Mouse (Mus musculus): ENCODE measurements around the gene Nanos2. TPM values are rescaled to one million over a fixed set of nuclear protein-coding genes. Genes with fewer than 3 reads are reported as not detected.

The Nanos2 gene
- polyA plus RNA-seq, 1 experiment from 2014 or later = not detected

DNA sequence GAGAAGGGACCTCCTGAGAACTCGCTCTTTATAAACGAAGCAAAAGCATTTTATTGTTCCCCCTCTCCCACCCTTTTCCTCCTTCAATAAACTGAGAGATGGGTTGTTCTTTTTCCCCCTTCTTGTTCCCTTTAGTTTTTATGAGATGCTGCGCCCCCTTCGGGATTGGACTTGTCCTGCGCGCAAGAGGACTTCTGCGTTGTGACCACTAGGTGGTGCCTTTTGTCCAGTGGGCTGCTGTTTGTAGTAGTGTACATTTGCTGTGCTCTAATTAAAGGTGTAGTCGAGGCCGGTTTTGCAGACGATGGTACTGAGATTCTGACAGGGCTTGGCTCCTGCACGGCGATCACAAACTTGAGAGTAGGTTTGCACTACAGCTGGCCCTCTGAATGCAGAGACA lies 19.3 kb downstream of the Nanos2 start:
- Histone ChIP-seq H3K27me3 (no peaks in the 10 kb centered on the region), H3K27ac (no peak overlapping the region), H3K4me1 (peaks cover 52% of the 10 kb centered on the region), H3K4me2 (peak overlapping the region; percentile 97), H3K9ac (no peak overlapping the region), H3K36me3 (peaks cover 28% of the 10 kb centered on the region), H3K9me3 (no peaks in the 10 kb centered on the region), H3K4me3 (peak overlapping the region; percentile 82)
- WGBS = 9% methylated on average over 12 of the region's 12 CpGs
- no peak for ATAC-seq (ENCODE audit: insufficient number of reproducible peaks, low FRiP score, low TSS enrichment, low read depth)

DNA sequence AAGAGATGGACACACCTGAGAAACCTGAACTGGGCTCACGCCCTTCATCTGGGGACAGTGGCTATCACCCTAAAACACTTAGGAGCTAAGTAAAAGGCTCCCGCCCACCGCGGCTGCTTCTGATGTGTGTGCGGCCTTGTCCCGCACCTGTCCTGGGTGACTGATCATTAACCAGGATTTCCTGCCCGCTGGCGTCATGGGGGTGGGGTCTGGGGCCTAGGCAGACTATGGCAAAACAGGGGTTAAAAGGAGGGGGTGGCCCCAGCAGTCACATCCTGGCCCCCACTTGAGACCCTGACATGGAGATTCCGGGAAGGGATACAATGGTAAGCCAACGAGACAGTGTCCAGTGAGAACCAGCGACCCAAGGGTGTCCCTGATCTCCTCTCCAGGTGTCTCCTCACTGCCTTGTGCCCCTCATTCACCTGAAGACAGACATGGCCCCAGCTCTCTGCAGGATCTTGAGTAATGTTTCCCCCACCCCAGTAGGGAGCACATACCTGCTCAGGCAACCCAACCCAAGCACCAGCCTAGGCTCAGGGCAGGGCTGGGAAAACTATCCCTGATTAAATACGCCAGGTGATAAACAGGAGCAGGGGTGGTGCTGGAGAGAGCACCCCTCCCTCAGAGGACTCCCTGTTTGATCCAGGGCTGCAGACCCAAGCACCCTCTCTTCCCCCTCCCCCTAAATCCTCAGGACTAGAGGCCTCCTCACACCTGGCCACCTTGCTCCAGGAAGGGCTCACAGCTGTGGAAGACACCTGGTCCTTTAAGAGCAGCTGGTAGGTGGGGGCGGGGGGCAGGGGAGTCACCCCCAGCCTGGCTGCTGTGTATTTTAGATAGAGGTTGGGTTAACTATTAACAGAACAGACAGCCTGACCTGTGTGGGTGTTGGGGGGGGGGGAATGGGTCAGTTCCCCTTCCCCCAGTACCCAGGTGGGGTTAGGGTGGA lies 20.1 kb downstream of the Nanos2 start:
- 78% methylated on average over 13 of the region's 13 CpGs for WGBS
- no peak for ATAC-seq (ENCODE audit: insufficient number of reproducible peaks, low FRiP score, low TSS enrichment, low read depth)

DNA sequence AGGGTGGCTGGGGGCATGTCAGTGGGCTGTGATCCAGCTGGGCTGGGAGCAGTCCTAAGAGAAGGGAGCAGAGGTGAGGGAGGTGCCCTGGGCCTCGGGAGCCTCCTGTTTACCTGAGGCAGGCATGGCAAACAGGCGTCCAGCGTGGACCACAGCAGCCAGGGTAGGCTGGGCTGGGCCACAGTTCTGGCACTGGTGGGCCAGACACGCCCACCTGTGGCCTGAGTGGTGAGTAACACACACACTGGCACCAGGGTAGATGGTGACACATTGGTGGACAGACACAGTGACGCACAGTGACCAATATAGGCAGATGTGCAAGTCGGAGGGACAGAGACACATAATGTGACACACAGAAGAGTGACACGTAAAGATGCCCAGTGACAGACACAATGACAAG lies 23.4 kb downstream of the Nanos2 start:
- Histone ChIP-seq H3K4me1 (peaks cover 40% of the 10 kb centered on the region), H3K27me3 (no peaks in the 10 kb centered on the region), H3K9ac (no peak overlapping the region), H3K27ac (no peak overlapping the region), H3K36me3 (peaks cover 22% of the 10 kb centered on the region), H3K4me2 (no peak overlapping the region), H3K4me3 (no peak overlapping the region), H3K9me3 (no peaks in the 10 kb centered on the region)
- 78% methylated on average over 7 of the region's 7 CpGs for WGBS
- ATAC-seq (ENCODE audit: insufficient number of reproducible peaks, low FRiP score, low TSS enrichment, low read depth) = no peak

More for the DNA sequence above, 20.1 kb downstream of the Nanos2 start:
- no peak overlapping the region for H3K9ac ChIP-seq
- H3K9me3 ChIP-seq = no peaks in the 10 kb centered on the region
- H3K36me3 ChIP-seq = peaks cover 28% of the 10 kb centered on the region
- H3K4me3 ChIP-seq = no peak overlapping the region
- H3K27ac ChIP-seq = no peak overlapping the region
- no peak overlapping the region for H3K4me2 ChIP-seq
- no peaks in the 10 kb centered on the region for H3K27me3 ChIP-seq
- peaks cover 55% of the 10 kb centered on the region for H3K4me1 ChIP-seq

DNA sequence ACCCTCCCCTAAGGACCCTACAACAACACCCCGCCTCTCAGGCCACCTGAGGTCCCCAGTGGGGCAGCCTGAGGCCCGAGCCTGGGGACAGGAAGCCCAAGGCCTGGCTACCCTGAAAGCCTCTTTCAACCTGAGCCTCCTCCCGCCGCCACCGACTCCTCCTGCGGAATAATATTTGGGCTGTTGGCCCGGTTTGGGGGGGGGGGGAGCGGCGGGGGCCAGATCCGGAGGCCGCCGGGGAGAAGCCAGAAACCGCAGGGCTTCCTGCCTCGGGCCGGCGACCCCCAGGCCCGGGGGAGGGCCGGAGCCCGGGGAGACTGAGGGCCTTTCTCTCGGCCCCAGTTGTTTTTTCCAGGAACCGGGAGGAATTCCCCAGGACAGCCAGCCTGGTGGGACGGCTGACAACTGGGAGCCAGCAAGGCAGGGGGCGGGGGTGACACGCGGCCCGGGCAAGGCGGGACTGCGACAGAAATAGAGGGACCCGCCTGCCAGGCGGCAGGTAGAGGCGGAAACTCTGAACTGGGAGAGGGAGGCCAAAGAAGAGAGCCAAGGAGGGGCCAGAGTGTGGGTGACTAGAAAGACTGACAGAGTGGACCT lies 24.9 kb downstream of the Nanos2 start:
- H3K27me3 ChIP-seq = no peaks in the 10 kb centered on the region
- peak overlapping the region; percentile 66 for H3K4me2 ChIP-seq
- H3K4me1 ChIP-seq = peaks cover 24% of the 10 kb centered on the region
- peak; percentile 66; the same call in 1 of the 2 replicates for ATAC-seq (ENCODE audit: insufficient number of reproducible peaks, low FRiP score, low TSS enrichment, low read depth)
- H3K36me3 ChIP-seq = peaks cover 9% of the 10 kb centered on the region
- WGBS = under 1% methylated on average over 31 of the region's 31 CpGs
- peak overlapping the region; percentile 47; the same call in 1 of the 2 replicates for H3K9ac ChIP-seq
- peak overlapping the region; percentile 84 for H3K27ac ChIP-seq
- peak overlapping the region; percentile 37 for H3K4me3 ChIP-seq
- no peaks in the 10 kb centered on the region for H3K9me3 ChIP-seq

DNA sequence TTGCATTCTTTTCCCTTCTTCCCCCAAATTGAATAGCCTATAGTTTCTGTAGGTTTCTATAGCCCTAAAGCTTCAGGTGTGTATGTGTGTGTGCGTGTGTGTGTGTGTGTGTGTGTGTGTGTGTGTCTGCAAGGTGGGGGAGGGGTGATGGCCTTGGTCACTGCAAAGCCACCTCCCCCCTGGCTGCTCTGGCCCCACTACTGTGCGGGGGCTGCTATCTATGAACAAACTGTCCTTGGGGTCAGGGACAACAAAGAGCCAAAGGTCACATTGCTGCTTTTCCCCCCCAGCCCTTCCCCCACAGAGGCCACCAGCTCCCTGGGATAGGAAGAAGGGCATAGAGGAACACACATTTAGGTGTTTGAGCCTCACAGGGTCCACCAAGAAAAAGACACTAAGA lies 25.7 kb downstream of the Nanos2 start:
- Histone ChIP-seq H3K27me3 (no peaks in the 10 kb centered on the region), H3K36me3 (peaks cover 2% of the 10 kb centered on the region; the same call in 1 of the 2 replicates), H3K4me3 (no peak overlapping the region), H3K27ac (peak overlapping the region; percentile 84), H3K9ac (no peak overlapping the region), H3K4me2 (no peak overlapping the region), H3K4me1 (peaks cover 17% of the 10 kb centered on the region), H3K9me3 (no peaks in the 10 kb centered on the region)
- WGBS = 42% methylated on average over 2 of the region's 2 CpGs
- no peak for ATAC-seq (ENCODE audit: insufficient number of reproducible peaks, low FRiP score, low TSS enrichment, low read depth)

DNA sequence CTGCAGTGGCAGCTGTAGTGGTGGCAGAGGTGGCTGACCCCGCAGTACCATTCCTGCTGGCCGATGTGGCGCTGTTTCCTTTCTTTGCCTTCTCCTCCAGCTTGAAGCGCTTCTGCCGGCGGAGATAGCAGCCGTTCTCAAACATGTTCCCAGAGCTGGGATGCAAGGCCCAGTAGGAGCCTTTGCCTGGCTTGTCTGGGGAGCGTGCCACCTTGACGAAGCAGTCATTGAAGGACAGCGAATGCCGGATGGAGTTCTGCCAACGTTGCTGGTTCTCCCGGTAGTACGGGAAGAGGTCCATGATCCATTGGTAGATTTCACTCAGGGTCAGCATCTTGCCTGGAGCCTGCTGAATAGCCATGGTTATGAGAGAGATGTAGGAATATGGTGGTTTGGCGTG lies 27.3 kb downstream of the Nanos2 start:
- H3K4me1 ChIP-seq = peaks cover 15% of the 10 kb centered on the region
- H3K9ac ChIP-seq = no peak overlapping the region
- ATAC-seq (ENCODE audit: insufficient number of reproducible peaks, low FRiP score, low TSS enrichment, low read depth) = no peak
- no peak overlapping the region for H3K4me3 ChIP-seq
- 57% methylated on average over 15 of the region's 15 CpGs for WGBS
- H3K9me3 ChIP-seq = no peaks in the 10 kb centered on the region
- no peak overlapping the region for H3K27ac ChIP-seq
- no peaks in the 10 kb centered on the region for H3K27me3 ChIP-seq
- H3K36me3 ChIP-seq = no peaks in the 10 kb centered on the region
- no peak overlapping the region for H3K4me2 ChIP-seq

DNA sequence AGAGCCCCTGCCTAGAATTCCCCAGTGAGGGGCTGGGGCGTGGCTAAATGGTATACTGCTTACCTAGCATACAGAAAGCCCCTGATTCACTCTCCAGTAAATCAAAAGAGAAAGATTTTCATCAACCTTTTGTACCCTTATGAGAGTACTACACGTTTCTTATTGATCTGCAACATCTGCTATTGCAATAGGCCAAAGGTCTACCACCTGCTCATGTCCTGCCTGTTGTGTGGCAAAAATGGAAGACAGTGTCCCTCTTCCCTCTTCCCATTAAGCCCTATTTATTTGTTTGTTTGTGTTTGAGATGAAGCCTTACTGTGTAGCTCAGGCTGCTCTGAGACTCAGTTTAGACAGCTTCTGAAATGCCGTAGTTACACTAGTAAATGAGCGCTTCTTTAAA lies 28.8 kb downstream of the Nanos2 start:
- 82% methylated on average over 4 of the region's 4 CpGs for WGBS
- H3K9me3 ChIP-seq = no peaks in the 10 kb centered on the region
- H3K36me3 ChIP-seq = no peaks in the 10 kb centered on the region
- peaks cover 15% of the 10 kb centered on the region for H3K4me1 ChIP-seq
- H3K4me3 ChIP-seq = no peak overlapping the region
- ATAC-seq (ENCODE audit: insufficient number of reproducible peaks, low FRiP score, low TSS enrichment, low read depth) = no peak
- H3K9ac ChIP-seq = no peak overlapping the region
- H3K4me2 ChIP-seq = no peak overlapping the region
- H3K27me3 ChIP-seq = peaks cover 11% of the 10 kb centered on the region
- no peak overlapping the region for H3K27ac ChIP-seq

DNA sequence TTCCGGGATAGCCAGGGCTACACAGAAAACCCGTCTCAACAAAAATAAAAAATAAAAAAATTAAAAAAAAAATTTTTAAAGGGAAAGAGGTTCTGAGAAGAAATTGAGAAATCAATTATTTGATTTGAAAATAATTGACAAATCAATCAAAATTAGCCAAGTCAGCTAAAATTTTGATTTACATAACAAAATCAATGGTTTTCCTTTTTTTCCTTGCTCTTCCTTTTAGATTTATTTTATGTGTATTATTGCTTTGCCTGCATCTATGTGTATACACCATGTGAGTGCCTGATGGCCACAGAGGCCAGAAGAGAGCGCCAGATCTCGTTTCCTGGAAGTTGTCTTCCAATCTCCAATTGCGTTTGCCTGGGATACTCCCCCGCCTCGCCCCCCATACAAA lies 30.7 kb downstream of the Nanos2 start:
- Histone ChIP-seq H3K27me3 (peaks cover 29% of the 10 kb centered on the region), H3K4me1 (no peaks in the 10 kb centered on the region; the same call in 1 of the 2 replicates), H3K4me3 (no peak overlapping the region), H3K9ac (no peak overlapping the region), H3K36me3 (no peaks in the 10 kb centered on the region), H3K27ac (no peak overlapping the region), H3K4me2 (no peak overlapping the region), H3K9me3 (no peaks in the 10 kb centered on the region)
- ATAC-seq (ENCODE audit: insufficient number of reproducible peaks, low FRiP score, low TSS enrichment, low read depth) = no peak
- 87% methylated on average over 7 of the region's 7 CpGs for WGBS

DNA sequence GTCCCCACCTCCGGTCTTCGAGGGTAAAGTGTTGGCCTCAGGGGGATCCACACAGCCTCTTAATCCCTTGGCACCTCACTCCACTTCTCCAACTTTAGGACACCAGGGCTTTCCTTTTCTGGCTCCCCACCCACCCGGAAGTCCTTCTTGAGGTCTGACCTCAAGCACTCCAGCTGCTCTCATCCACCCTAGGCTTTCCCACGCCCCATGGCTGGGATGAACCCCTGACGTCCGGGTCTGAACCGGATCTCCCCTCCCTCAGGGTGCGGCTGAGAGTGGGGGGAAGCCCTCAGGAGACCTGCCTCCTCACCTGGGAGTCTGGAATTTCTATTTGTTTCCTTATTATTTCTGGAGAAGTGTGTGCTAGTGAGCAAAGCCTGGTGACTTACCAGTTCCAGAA lies 33.8 kb downstream of the Nanos2 start:
- 12% methylated on average over 8 of the region's 8 CpGs for WGBS
- Histone ChIP-seq H3K9me3 (no peaks in the 10 kb centered on the region), H3K4me2 (peak overlapping the region; percentile 14; the same call in 1 of the 2 replicates), H3K4me3 (no peak overlapping the region), H3K27ac (no peak overlapping the region), H3K4me1 (peaks cover 20% of the 10 kb centered on the region), H3K9ac (no peak overlapping the region), H3K36me3 (no peaks in the 10 kb centered on the region), H3K27me3 (peaks cover 40% of the 10 kb centered on the region)
- no peak for ATAC-seq (ENCODE audit: insufficient number of reproducible peaks, low FRiP score, low TSS enrichment, low read depth)

DNA sequence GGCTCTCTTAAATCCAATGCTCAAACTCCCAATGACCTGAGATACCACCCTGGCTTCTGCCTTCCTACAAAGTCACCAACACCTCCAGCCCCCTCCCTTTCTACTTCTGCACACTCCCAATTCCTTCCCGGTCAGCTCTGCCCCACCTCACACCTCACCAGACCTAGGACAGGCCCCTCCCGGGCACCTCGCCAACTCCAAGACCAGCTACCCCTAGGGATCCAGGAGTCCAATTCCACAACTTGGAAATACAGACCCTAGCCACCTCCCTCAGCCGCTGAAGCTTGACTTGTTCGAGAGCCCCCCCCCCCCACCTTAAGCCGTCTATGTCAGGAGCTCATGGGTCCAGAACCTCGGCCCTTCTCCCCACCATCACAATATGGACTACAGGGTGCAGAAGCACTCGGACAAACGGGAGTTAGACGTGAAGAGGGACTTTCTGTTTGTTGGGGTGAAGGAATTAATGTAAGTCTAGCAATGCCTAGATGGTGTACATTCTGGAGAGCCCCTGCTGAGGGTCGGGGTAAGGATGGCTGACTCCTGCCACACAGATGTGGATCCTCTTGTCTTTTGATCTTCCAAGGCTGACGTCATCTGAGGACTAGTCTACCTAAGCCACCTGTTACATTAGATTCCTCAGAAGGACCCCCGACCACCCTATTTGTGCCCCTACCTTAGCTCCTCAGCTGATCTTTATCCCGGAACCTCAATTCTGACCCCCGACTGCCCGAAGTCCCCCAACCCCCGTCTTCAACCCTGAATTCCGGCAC lies 35.2 kb downstream of the Nanos2 start:
- Histone ChIP-seq H3K9ac (0 out of 2 replicates have a peak overlapping the region, but pooled peaks have one; percentile 10), H3K27ac (no peak overlapping the region), H3K9me3 (no peaks in the 10 kb centered on the region), H3K4me3 (peak overlapping the region; percentile 95), H3K4me2 (peak overlapping the region; percentile 14), H3K36me3 (no peaks in the 10 kb centered on the region), H3K4me1 (peaks cover 25% of the 10 kb centered on the region), H3K27me3 (peaks cover 40% of the 10 kb centered on the region)
- no peak for ATAC-seq (ENCODE audit: insufficient number of reproducible peaks, low FRiP score, low TSS enrichment, low read depth)
- 50% methylated on average over 18 of the region's 18 CpGs for WGBS

DNA sequence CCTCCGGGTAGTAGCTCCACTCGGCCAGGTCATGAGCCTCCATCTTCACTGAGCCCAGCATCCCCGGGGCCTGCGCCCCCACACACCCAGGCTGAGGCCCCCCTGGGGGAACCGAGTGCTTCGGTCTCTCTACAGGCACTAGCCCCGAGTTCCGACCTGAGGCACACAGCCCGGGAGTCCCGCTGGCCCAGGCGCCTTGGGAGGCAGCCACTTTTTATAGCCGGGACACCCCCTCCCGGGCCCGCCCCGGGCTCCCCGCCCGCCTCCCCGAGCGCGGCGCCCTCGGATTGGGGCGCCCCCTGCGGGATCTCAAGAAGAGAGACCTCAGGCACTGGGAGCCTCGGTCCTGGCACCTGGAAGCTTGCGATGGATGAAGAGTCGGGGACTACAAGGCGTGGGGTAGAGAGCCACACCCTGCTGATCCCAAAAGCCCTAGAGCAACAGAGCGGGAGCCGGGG lies 36.2 kb downstream of the Nanos2 start, which contains the start of gene Foxa3:
Gene Foxa3, minus strand, starts transcription at position 182 of the 458 bp plus-strand sequence.
- no peak for ATAC-seq (ENCODE audit: insufficient number of reproducible peaks, low FRiP score, low TSS enrichment, low read depth)

More for the DNA sequence above, 36.2 kb downstream of the Nanos2 start, which contains the start of gene Foxa3:
- 4% methylated on average over 28 of the region's 30 CpGs for WGBS
- peaks cover 40% of the 10 kb centered on the region for H3K27me3 ChIP-seq
- peak within 1 kb of the TSS; percentile 61; the same call in 1 of the 2 replicates for H3K27ac ChIP-seq
- H3K4me1 ChIP-seq = peaks cover 29% of the 10 kb centered on the region
- H3K9ac ChIP-seq = peak within 1 kb of the TSS; percentile 89
- H3K4me3 ChIP-seq = peak within 1 kb of the TSS; percentile 95
- no peaks in the 10 kb centered on the region for H3K9me3 ChIP-seq
- no peaks in the 10 kb centered on the region for H3K36me3 ChIP-seq
- H3K4me2 ChIP-seq = peak within 1 kb of the TSS; percentile 81
